Mouse (Mus musculus) stomach, postnatal 0 days (tissue): ENCODE data around the gene Meltf.

Experiments used
- CTCF ChIP-seq: IDR thresholded peaks from 2 replicates; pipeline ENCODE4 v1.5.1; 2016; ENCODE audit warnings: antibody characterized with exemption, low read depth, mild to moderate bottlenecking, moderate library complexity
- EP300 ChIP-seq: optimal IDR thresholded peaks from 2 replicates; pipeline ENCODE3; 2016; ENCODE audit warnings: antibody characterized with exemption

DNA sequence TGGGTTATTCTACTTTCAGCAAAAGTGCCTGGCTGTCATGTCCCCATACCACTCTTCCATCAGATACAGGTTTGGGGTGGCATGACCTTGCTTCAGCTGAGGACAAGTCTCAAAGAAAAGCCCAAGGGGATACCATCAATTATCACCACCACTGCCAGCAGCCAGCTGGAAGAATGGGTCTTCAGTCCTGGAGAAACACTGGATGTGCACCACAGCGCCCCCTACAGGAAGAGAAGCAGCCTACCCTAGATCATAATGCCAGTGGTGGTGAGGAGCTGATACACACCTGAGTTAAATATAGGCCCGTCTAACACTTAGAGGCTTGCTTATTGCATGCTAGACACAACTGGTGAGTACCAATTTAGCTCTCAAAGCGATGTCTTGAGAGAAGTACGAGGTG lies 26.7 kb downstream of the Meltf start:
- TF ChIP-seq EP300, result no peak
- peak; percentile 47; the same call in 1 of the 2 replicates for TF ChIP-seq CTCF
